Mouse (Mus musculus) macrophage (primary cell): Measurements from ENCODE around the gene Rab27a. TPM values are rescaled to one million over a fixed set of nuclear protein-coding genes. Genes with fewer than 3 reads are reported as not detected.

Experiments
- H3K27ac ChIP-seq: fragments of 350-480 bp; formaldehyde crosslinking; 2 replicates; pipeline ENCODE4 v1.9.0; 2021
- H3K36me3 ChIP-seq: fragments of 350-480 bp; formaldehyde crosslinking; 2 replicates; pipeline ENCODE4 v1.9.0; 2021; ENCODE audit errors: inconsistent target
- H3K4me3 ChIP-seq: fragments of 350-480 bp; formaldehyde crosslinking; 2 replicates; pipeline ENCODE4 v1.9.0; 2021; ENCODE audit errors: inconsistent target
- H3K79me2 ChIP-seq: fragments of 350-480 bp; formaldehyde crosslinking; 2 replicates; pipeline ENCODE4 v1.9.0; 2021; ENCODE audit errors: inconsistent target
- WGBS: methylation state at CpG from one replicate; pipeline ENCODE4 v1.1.7; 2026; ENCODE audit warnings: inconsistent platforms; ENCODE audit not compliant: missing documents; 5-methylcytosine and 5-hydroxymethylcytosine counted together
- polyA plus RNA-seq: library from polyadenylated mRNA; stranded (reverse); fragments of 250-400 nt; gene quantifications from 3 replicates; pipeline ENCODE4 v1.2.4, GENCODE M21; 2018; ENCODE audit warnings: inconsistent platforms

The Rab27a gene
- polyA plus RNA-seq, 1 experiment from 2014 or later: 3.5 TPM

DNA sequence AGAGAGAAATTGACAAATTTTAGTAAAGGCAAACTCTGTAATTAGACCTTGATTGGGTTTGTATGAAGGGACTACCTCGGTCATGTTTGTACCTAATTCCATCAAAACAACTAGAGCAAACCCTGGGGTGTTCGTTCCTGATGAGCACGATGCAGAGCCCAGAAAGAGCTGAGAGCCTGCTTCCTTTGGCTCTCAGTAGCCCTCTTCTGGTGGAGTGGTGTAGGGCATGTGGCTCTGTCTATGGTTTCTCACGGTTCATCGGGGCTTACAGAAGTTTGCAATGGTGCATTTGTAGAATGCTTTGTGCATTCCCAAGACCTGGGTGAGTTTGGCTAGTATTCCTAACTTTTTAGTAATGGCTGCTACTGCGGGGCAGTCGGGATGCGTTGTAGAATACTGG lies 77.1 kb downstream of the Rab27a start:
- no peak overlapping the region for H3K27ac ChIP-seq
- peaks cover 67% of the 10 kb centered on the region for H3K36me3 ChIP-seq
- WGBS: 50% methylated on average over 8 of the region's 8 CpGs
- no peak overlapping the region for H3K4me3 ChIP-seq
- H3K79me2 ChIP-seq: no peaks in the 10 kb centered on the region; the same call in 1 of the 2 replicates

- Histone ChIP-seq H3K36me3 (peaks cover 48% of the 10 kb centered on the region), H3K4me3 (no peak overlapping the region), H3K79me2 (no peaks in the 10 kb centered on the region), H3K27ac (no peak overlapping the region)
- whole genome bisulfite sequencing: 65% methylated on average over 8 of the region's 8 CpGs
Measured at GRCm38 (mm10) chr9:73125043-73125570, 80.5 kb downstream of the Rab27a start.

- Histone ChIP-seq H3K79me2 (no peaks in the 10 kb centered on the region), H3K36me3 (peaks cover 30% of the 10 kb centered on the region), H3K27ac (no peak overlapping the region), H3K4me3 (no peak overlapping the region)
- WGBS: 17% methylated on average over 2 of the region's 2 CpGs
Measured at GRCm38 (mm10) chr9:73127457-73127856, 82.8 kb downstream of the Rab27a start.

- WGBS: 89% methylated on average over 8 of the region's 8 CpGs
- no peak overlapping the region for H3K4me3 ChIP-seq
- H3K79me2 ChIP-seq: no peaks in the 10 kb centered on the region
- no peak overlapping the region for H3K27ac ChIP-seq
- peaks cover 13% of the 10 kb centered on the region for H3K36me3 ChIP-seq
Measured at GRCm38 (mm10) chr9:73129875-73130274, 85.2 kb downstream of the Rab27a start.

- H3K79me2 ChIP-seq: no peaks in the 10 kb centered on the region
- H3K4me3 ChIP-seq: no peak overlapping the region
- H3K27ac ChIP-seq: no peak overlapping the region
- WGBS: 73% methylated on average over 4 of the region's 4 CpGs
- peaks cover 6% of the 10 kb centered on the region; the same call in 1 of the 2 replicates for H3K36me3 ChIP-seq
Measured at GRCm38 (mm10) chr9:73130529-73130928, 85.9 kb downstream of the Rab27a start.

GRCm38 (mm10) chr9:73137341-73137886 lies 92.8 kb downstream of the Rab27a start:
- Histone ChIP-seq H3K36me3 (no peaks in the 10 kb centered on the region), H3K4me3 (no peak overlapping the region), H3K79me2 (no peaks in the 10 kb centered on the region), H3K27ac (no peak overlapping the region)
- WGBS: 90% methylated on average over 11 of the region's 11 CpGs

Other genes with a start within 250 kb of the Rab27a start
- gene Prtg, start 238.0 kb upstream of the Rab27a start, polyA plus RNA-seq: not detected in 3 replicates
- not detected in 3 replicates for gene Pygo1, start 119.2 kb upstream of the Rab27a start, polyA plus RNA-seq
- gene Dyx1c1, start 86.1 kb upstream of the Rab27a start, polyA plus RNA-seq: 0.12 to 0.37 TPM (median 0.19 TPM) in 3 replicates
- not detected in 3 replicates for gene Gm44503, start 86.0 kb upstream of the Rab27a start, polyA plus RNA-seq
- 2.3 to 5.5 TPM (median 3.3 TPM) in 3 replicates for gene Ccpg1os, start 59.5 kb upstream of the Rab27a start, polyA plus RNA-seq
- gene Ccpg1, start 59.4 kb upstream of the Rab27a start, polyA plus RNA-seq: 18.3 to 65.3 TPM (median 63.3 TPM) in 3 replicates
- 7.1 to 9.0 TPM (median 7.5 TPM) in 3 replicates for gene Pigb, start 4.5 kb upstream of the Rab27a start, polyA plus RNA-seq
- not detected in 3 replicates for gene Khdc3, start 57.0 kb downstream of the Rab27a start, polyA plus RNA-seq
- not detected in 3 replicates for gene Gm20509, start 57.6 kb downstream of the Rab27a start, polyA plus RNA-seq
- gene Rsl24d1, start 68.6 kb downstream of the Rab27a start, polyA plus RNA-seq: 42.8 to 69.1 TPM (median 47.1 TPM) in 3 replicates